ENCODE assay signal across 21 mouse cellular contexts in the genomic region with DNA sequence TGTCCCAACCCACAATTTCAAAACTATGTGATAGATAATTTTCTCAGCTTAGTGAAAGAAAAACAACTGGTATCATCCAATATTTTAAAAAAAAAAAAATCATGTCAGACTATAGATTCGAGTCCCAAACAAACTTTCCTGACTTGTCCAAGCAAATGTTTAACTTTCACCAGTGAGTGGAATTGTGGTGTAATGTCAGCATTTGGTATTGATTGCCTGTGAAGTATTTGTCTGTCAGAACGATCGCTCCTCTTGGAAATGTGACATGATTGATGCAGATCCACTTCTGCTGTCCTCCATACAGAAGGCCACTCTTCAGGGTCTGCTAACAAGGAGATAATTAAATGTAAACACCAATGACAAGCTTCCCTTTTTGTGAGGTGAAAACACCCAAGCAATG.
DNase-seq lines count a peak whose midpoint lies in the region; ATAC-seq and TF ChIP-seq lines count a peak whose summit lies in the region.
"Had no signal": no experiment of that assay in that cellular context is flagged by ENCODE, and none has a peak within 500 bp of the region (broad histone marks: within the 10 kb centered on the region; RNA-seq: fewer than 3 reads in every experiment).

No protein-coding gene starts in this region.

- no peak for TF ChIP-seq EP300 in liver, postnatal 0 days (IDR thresholded peaks at IDR 0.05; ENCODE audit: low read depth)

- no peak overlapping the region for H3K27ac ChIP-seq in liver, adult 2 months (replicated peaks; ENCODE audit: insufficient read depth, low read depth, low read length)
- no peak overlapping the region for H3K27ac ChIP-seq in liver, postnatal 0 days (ENCODE audit: low read depth)
- no peak overlapping the region for H3K27ac ChIP-seq in liver, embryonic 11.5 days (ENCODE audit: low read depth, low read length)
- H3K27ac ChIP-seq in midbrain, embryonic 11.5 days (ENCODE audit: low read depth, low read length): no peak overlapping the region
- no peak overlapping the region for H3K27ac ChIP-seq in midbrain, embryonic 10.5 days (replicated peaks)

- TF ChIP-seq CTCF in liver, adult 2 months (IDR thresholded peaks at IDR 0.05; ENCODE audit: low read depth, low read length): no peak
- TF ChIP-seq CTCF in liver, postnatal 0 days (IDR thresholded peaks at IDR 0.05; ENCODE audit: low read depth): no peak

- H3K27me3 ChIP-seq in liver, adult 2 months (ENCODE audit: control insufficient read depth, insufficient read depth, low read length): peaks cover 6% of the 10 kb centered on the region; the same call in 1 of the 2 replicates
- H3K27me3 ChIP-seq in liver, postnatal 0 days (ENCODE audit: insufficient read depth, low read length): peaks cover 14% of the 10 kb centered on the region
- no peaks in the 10 kb centered on the region for H3K27me3 ChIP-seq in liver, embryonic 11.5 days (replicated peaks; ENCODE audit: control insufficient read depth, insufficient read depth, low read length)
- H3K27me3 ChIP-seq in midbrain, embryonic 11.5 days (ENCODE audit: control insufficient read depth, insufficient read depth, low read length): no peaks in the 10 kb centered on the region
- H3K27me3 ChIP-seq in midbrain, embryonic 10.5 days (ENCODE audit: low read depth, poor library complexity, severe bottlenecking): no peaks in the 10 kb centered on the region
- H3K27me3 ChIP-seq: CH12.LX, Patski had no signal

- H3K79me2 ChIP-seq in liver, adult 2 months (ENCODE audit: control insufficient read depth, insufficient read depth, low read length): no peaks in the 10 kb centered on the region

- H3K9ac ChIP-seq in liver, adult 2 months (ENCODE audit: low read depth, low read length): no peak overlapping the region
- H3K9ac ChIP-seq in liver, postnatal 0 days (replicated peaks): no peak overlapping the region
- no peak overlapping the region for H3K9ac ChIP-seq in liver, embryonic 11.5 days (ENCODE audit: low read depth, low read length)
- no peak overlapping the region for H3K9ac ChIP-seq in midbrain, embryonic 11.5 days (ENCODE audit: low read length)

- H3K9me3 ChIP-seq in liver, postnatal 0 days (ENCODE audit: low read length): no peaks in the 10 kb centered on the region
- H3K9me3 ChIP-seq in liver, embryonic 11.5 days (ENCODE audit: control insufficient read depth, low read length): no peaks in the 10 kb centered on the region
- no peaks in the 10 kb centered on the region for H3K9me3 ChIP-seq in midbrain, embryonic 11.5 days (ENCODE audit: control insufficient read depth, low read length)
- H3K9me3 ChIP-seq in midbrain, embryonic 10.5 days (replicated peaks): no peaks in the 10 kb centered on the region
- H3K9me3 ChIP-seq: G1E had no signal

- peak; percentile 63 for DNase-seq in liver, adult 2 months (ENCODE audit: extremely low read depth, low read depth, low spot score)
- no peak for DNase-seq in liver
- DNase-seq in liver, postnatal 0 days: no peak
- no peak for DNase-seq in liver, embryonic 11.5 days (ENCODE audit: low spot score)
- peak; percentile 66 for DNase-seq in midbrain, embryonic 11.5 days (ENCODE audit: low spot score, missing footprints)
- no peak for DNase-seq in midbrain, embryonic 10.5 days (ENCODE audit: low spot score)
- DNase-seq: adrenal gland, adult 2 months; adrenal gland, adult 8-10 months; adrenal gland, postnatal 10 days; adrenal gland, postnatal 14 days; adrenal gland, postnatal 25 days; adrenal gland, postnatal 36 days; B cell, adult 2 months; cerebellum, adult 11 months; cerebellum, adult 11-12 months; cerebellum, adult 18-20 months had no signal

- WGBS in liver, adult 2 months: 6% methylated on average over 3 of the region's 3 CpGs
- 51% methylated on average over 3 of the region's 3 CpGs for WGBS in liver, postnatal 0 days (ENCODE audit: insufficient replicate concordance)
- WGBS in liver, embryonic 11.5 days: 55% methylated on average over 3 of the region's 3 CpGs
- 78% methylated on average over 3 of the region's 3 CpGs for WGBS in midbrain, embryonic 11.5 days
- WGBS in midbrain, embryonic 10.5 days: 84% methylated on average over 3 of the region's 3 CpGs

- no peak for TF ChIP-seq POLR2A in liver, adult 2 months (IDR thresholded peaks at IDR 0.05; ENCODE audit: extremely low read depth, insufficient read depth, low read length)

- no peaks in the 10 kb centered on the region for H3K36me3 ChIP-seq in liver, adult 2 months (ENCODE audit: control insufficient read depth, insufficient read depth, low read length)
- no peaks in the 10 kb centered on the region for H3K36me3 ChIP-seq in liver, postnatal 0 days (replicated peaks; ENCODE audit: insufficient read depth, low read length)
- no peaks in the 10 kb centered on the region for H3K36me3 ChIP-seq in liver, embryonic 11.5 days (ENCODE audit: control insufficient read depth, insufficient read depth, low read length)
- no peaks in the 10 kb centered on the region for H3K36me3 ChIP-seq in midbrain, embryonic 11.5 days (ENCODE audit: control insufficient read depth, insufficient read depth, low read length)
- no peaks in the 10 kb centered on the region for H3K36me3 ChIP-seq in midbrain, embryonic 10.5 days
- H3K36me3 ChIP-seq: G1E had no signal

- no peak overlapping the region for H3K4me3 ChIP-seq in liver, adult 2 months (ENCODE audit: insufficient read depth, low read depth, low read length)
- H3K4me3 ChIP-seq in liver, postnatal 0 days (ENCODE audit: low read depth, low read length): no peak overlapping the region
- no peak overlapping the region for H3K4me3 ChIP-seq in liver, embryonic 11.5 days (ENCODE audit: low read depth, low read length)
- H3K4me3 ChIP-seq in midbrain, embryonic 11.5 days (ENCODE audit: low read depth, low read length): no peak overlapping the region
- H3K4me3 ChIP-seq in midbrain, embryonic 10.5 days: no peak overlapping the region

- H3K4me1 ChIP-seq in liver, adult 2 months (ENCODE audit: control insufficient read depth, insufficient read depth, low read length): peaks cover 2% of the 10 kb centered on the region; the same call in 1 of the 2 replicates
- no peaks in the 10 kb centered on the region; the same call in 1 of the 2 replicates for H3K4me1 ChIP-seq in liver, postnatal 0 days (ENCODE audit: insufficient read depth)
- H3K4me1 ChIP-seq in liver, embryonic 11.5 days (replicated peaks; ENCODE audit: control insufficient read depth, insufficient read depth, low read length): no peaks in the 10 kb centered on the region
- no peaks in the 10 kb centered on the region for H3K4me1 ChIP-seq in midbrain, embryonic 11.5 days (ENCODE audit: control insufficient read depth, insufficient read depth, low read length)
- H3K4me1 ChIP-seq in midbrain, embryonic 10.5 days: no peaks in the 10 kb centered on the region

- peak; percentile 68 for ATAC-seq in liver, postnatal 0 days
- no peak for ATAC-seq in liver, embryonic 11.5 days (replicated peaks; ENCODE audit: low FRiP score)
- ATAC-seq in midbrain, embryonic 11.5 days (ENCODE audit: low FRiP score): no peak; the same call in 1 of the 2 replicates
- ATAC-seq: activated CD4-positive, CD25-positive, alpha-beta regulatory T cell, adult 4 months; CD4-positive, CD25-positive, alpha-beta regulatory T cell, adult 4 months; Patski had no signal

- peak overlapping the region; percentile 4; the same call in 1 of the 2 replicates for H3K4me2 ChIP-seq in liver, postnatal 0 days (ENCODE audit: low read depth, low read length)
- no peak overlapping the region for H3K4me2 ChIP-seq in liver, embryonic 11.5 days
- no peak overlapping the region for H3K4me2 ChIP-seq in midbrain, embryonic 11.5 days

Comparison
In these comparisons a context has a peak if more than half of its experiments do, and no peak if none do; other contexts are left out.
1. DNase-seq: peak in liver, adult 2 months (single experiment) and midbrain, embryonic 11.5 days (single experiment); none in liver (single experiment), liver, postnatal 0 days (single experiment), liver, embryonic 11.5 days (single experiment) and midbrain, embryonic 10.5 days (single experiment).